Mouse (Mus musculus) embryonic fibroblast, embryonic 13.5 days (primary cell): ENCODE measurements around the gene Gpr119. TPM values are rescaled to one million over a fixed set of nuclear protein-coding genes. Genes with fewer than 3 reads are reported as not detected.

Source experiments
- H3K27ac ChIP-seq: 2 replicates; pipeline ENCODE4 v1.5.1; 2012; ENCODE audit warnings: low read length, control low read depth, inconsistent platforms; ENCODE audit not compliant: insufficient read depth
- H3K4me1 ChIP-seq: 2 replicates; pipeline ENCODE4 v1.6.1; 2011; ENCODE audit warnings: low read length; ENCODE audit not compliant: control insufficient read depth, insufficient read depth
- H3K4me3 ChIP-seq: 2 replicates; pipeline ENCODE4 v1.5.1; 2011; ENCODE audit warnings: mild to moderate bottlenecking, control low read depth, low read length; ENCODE audit not compliant: insufficient read depth
- CTCF ChIP-seq: IDR thresholded peaks from 2 replicates; pipeline ENCODE4 v1.5.1; 2011; ENCODE audit warnings: mild to moderate bottlenecking, control low read depth, low read length, moderate library complexity, borderline replicate concordance; ENCODE audit not compliant: insufficient read depth
- POLR2A ChIP-seq: IDR thresholded peaks from 2 replicates; pipeline ENCODE4 v1.6.1; 2011; ENCODE audit warnings: low read depth, mild to moderate bottlenecking, control low read depth, low read length, moderate library complexity
- polyA plus RNA-seq: library from polyadenylated mRNA; stranded (reverse); fragments of >200 nt; gene quantifications from 2 replicates; pipeline ENCODE4 v1.2.4, GENCODE M21; 2011; ENCODE audit warnings: low read depth; ENCODE audit not compliant: missing spikeins, insufficient read length

Gpr119 gene
- not detected in 2 replicates for polyA plus RNA-seq

- TF ChIP-seq POLR2A (no peak), CTCF (no peak)
- H3K4me3 ChIP-seq = no peak within 1 kb of the TSS
- no peaks in the 10 kb centered on the region for H3K4me1 ChIP-seq
- no peak within 1 kb of the TSS for H3K27ac ChIP-seq
Observed at GRCm38 (mm10) chrX:48674171-48674570, at the start of gene Gpr119. TSS of gene Gpr119 (minus strand) at chrX:48674478.

- TF ChIP-seq CTCF = no peak
- no peak for TF ChIP-seq POLR2A
- H3K4me1 ChIP-seq = no peaks in the 10 kb centered on the region
- no peak overlapping the region for H3K27ac ChIP-seq
- H3K4me3 ChIP-seq = no peak overlapping the region
Observed at GRCm38 (mm10) chrX:48712846-48713245, 38.6 kb upstream of the Gpr119 start.

- TF ChIP-seq CTCF (no peak), POLR2A (no peak)
- H3K27ac ChIP-seq = no peak overlapping the region
- H3K4me1 ChIP-seq = no peaks in the 10 kb centered on the region
- no peak overlapping the region for H3K4me3 ChIP-seq
Observed at GRCm38 (mm10) chrX:48709701-48710100, 35.4 kb upstream of the Gpr119 start.

- H3K27ac ChIP-seq = no peak within 1 kb of the TSS
- H3K4me1 ChIP-seq = 0 out of 2 replicates have a peak, but pooled peaks cover 4% of the 10 kb centered on the region
- TF ChIP-seq POLR2A (no peak), CTCF (no peak)
- peak within 1 kb of the TSS; percentile 76 for H3K4me3 ChIP-seq
Observed at GRCm38 (mm10) chrX:48694864-48695371, 20.6 kb upstream of the Gpr119 start, which contains the start of gene Rbmx2. TSS of gene Rbmx2 (plus strand) at chrX:48695004.

- peak overlapping the region; percentile 17 for H3K4me3 ChIP-seq
- no peak overlapping the region for H3K27ac ChIP-seq
- TF ChIP-seq POLR2A (peak; percentile 43; the same call in 1 of the 2 replicates), CTCF (no peak)
- 0 out of 2 replicates have a peak, but pooled peaks cover 4% of the 10 kb centered on the region for H3K4me1 ChIP-seq
Observed at GRCm38 (mm10) chrX:48694460-48694859, 20.2 kb upstream of the Gpr119 start.

GRCm38 (mm10) chrX:48683857-48684256, 9.6 kb upstream of the Gpr119 start:
- no peak for TF ChIP-seq POLR2A
- no peak for TF ChIP-seq CTCF
- Histone ChIP-seq H3K27ac (no peak overlapping the region), H3K4me1 (no peaks in the 10 kb centered on the region), H3K4me3 (no peak overlapping the region)

- H3K4me3 ChIP-seq = no peak overlapping the region
- TF ChIP-seq CTCF = no peak
- TF ChIP-seq POLR2A = no peak
- no peaks in the 10 kb centered on the region for H3K4me1 ChIP-seq
- no peak overlapping the region for H3K27ac ChIP-seq
Observed at GRCm38 (mm10) chrX:48683451-48683850, 9.2 kb upstream of the Gpr119 start.

GRCm38 (mm10) chrX:48671714-48672113, 2.6 kb downstream of the Gpr119 start:
- no peak overlapping the region for H3K27ac ChIP-seq
- TF ChIP-seq CTCF = no peak
- no peak for TF ChIP-seq POLR2A
- no peaks in the 10 kb centered on the region for H3K4me1 ChIP-seq
- no peak overlapping the region for H3K4me3 ChIP-seq

GRCm38 (mm10) chrX:48669588-48669987, 4.7 kb downstream of the Gpr119 start:
- Histone ChIP-seq H3K4me3 (no peak overlapping the region), H3K27ac (no peak overlapping the region), H3K4me1 (no peaks in the 10 kb centered on the region)
- no peak for TF ChIP-seq POLR2A
- TF ChIP-seq CTCF = no peak

GRCm38 (mm10) chrX:48666807-48667206, 7.5 kb downstream of the Gpr119 start:
- Histone ChIP-seq H3K27ac (no peak overlapping the region), H3K4me3 (no peak overlapping the region), H3K4me1 (no peaks in the 10 kb centered on the region)
- TF ChIP-seq POLR2A (no peak), CTCF (no peak)

GRCm38 (mm10) chrX:48644122-48644521, 30.2 kb downstream of the Gpr119 start:
- no peak overlapping the region for H3K27ac ChIP-seq
- no peak overlapping the region for H3K4me3 ChIP-seq
- TF ChIP-seq CTCF = peak; percentile 26; the same call in 1 of the 2 replicates
- no peak for TF ChIP-seq POLR2A
- no peaks in the 10 kb centered on the region for H3K4me1 ChIP-seq
